Mouse (Mus musculus) midbrain, embryonic 12.5 days (tissue): ENCODE measurements around the gene Tshz2. TPM values are rescaled to one million over a fixed set of nuclear protein-coding genes. Genes with fewer than 3 reads are reported as not detected.

Experiments used
- ATAC-seq: fragments of 200-750 bp; cut with Nextera tagmentation; 2 replicates; pipeline ENCODE4 v1.8.0; 2017; ENCODE audit warnings: low read depth, moderate TSS enrichment, moderate library complexity; ENCODE audit not compliant: low FRiP score
- H3K27ac ChIP-seq: fragments of 300-500 bp; sonication (generic); replicated peaks from 2 replicates; pipeline ENCODE4 v1.5.1; 2016; ENCODE audit warnings: mild to moderate bottlenecking
- H3K27me3 ChIP-seq: fragments of 300-500 bp; sonication (generic); 2 replicates; pipeline ENCODE4 v1.6.1; 2016; ENCODE audit warnings: mild to moderate bottlenecking
- H3K36me3 ChIP-seq: fragments of 300-500 bp; sonication (generic); 2 replicates; pipeline ENCODE4 v1.6.1; 2016
- H3K4me1 ChIP-seq: fragments of 300-500 bp; sonication (generic); 2 replicates; pipeline ENCODE4 v1.6.1; 2016
- H3K4me2 ChIP-seq: fragments of 300-500 bp; sonication (generic); replicated peaks from 2 replicates; pipeline ENCODE4 v1.6.1; 2016; ENCODE audit warnings: mild to moderate bottlenecking, moderate library complexity
- H3K4me3 ChIP-seq: fragments of 300-500 bp; sonication (generic); 2 replicates; pipeline ENCODE4 v1.5.1; 2016; ENCODE audit warnings: mild to moderate bottlenecking
- H3K9ac ChIP-seq: fragments of 300-500 bp; sonication (generic); replicated peaks from 2 replicates; pipeline ENCODE4 v1.6.1; 2016; ENCODE audit warnings: mild to moderate bottlenecking, moderate library complexity
- H3K9me3 ChIP-seq: fragments of 300-500 bp; sonication (generic); 2 replicates; pipeline ENCODE4 v1.6.1; 2016; ENCODE audit warnings: mild to moderate bottlenecking
- WGBS: fragments of 180-500 bp; shearing (Covaris S2); methylation state at CpG from one replicate; pipeline ENCODE4 v1.1.7; 2016; 5-methylcytosine and 5-hydroxymethylcytosine counted together
- polyA plus RNA-seq: library from polyadenylated mRNA; unstranded; fragments of >200 nt; fragmentation: Nextera tagmentation; extraction: Ambion mirVana; gene quantifications from 2 replicates; pipeline ENCODE4 v1.2.1, GENCODE M21; 2016

Tshz2 gene
- polyA plus RNA-seq, 1 experiment from 2014 or later = 6.0 TPM

GRCm38 (mm10) chr2:170050651-170051050 lies 417.8 kb downstream of the Tshz2 start:
- no peak overlapping the region for H3K9ac ChIP-seq

DNA sequence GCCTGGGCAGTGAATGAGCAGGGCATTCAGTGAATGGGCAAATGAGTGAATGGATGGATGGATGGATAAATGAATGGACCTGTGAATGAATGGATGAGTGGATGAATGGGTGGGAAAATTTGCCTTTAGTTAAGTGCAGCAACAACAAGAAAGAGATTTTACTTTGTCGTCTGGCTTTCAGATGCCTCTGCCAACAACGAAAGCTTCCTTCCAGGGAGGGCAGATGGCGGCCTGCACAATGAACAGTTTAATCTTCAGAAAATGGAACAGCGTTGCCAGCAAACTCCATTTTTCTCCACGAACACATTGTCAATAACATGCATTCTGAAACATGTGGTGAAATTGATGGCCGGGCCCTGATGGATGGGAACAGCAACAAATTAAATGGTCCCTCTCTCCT lies 418.6 kb downstream of the Tshz2 start:
- H3K27ac ChIP-seq = no peak overlapping the region
- peaks cover 3% of the 10 kb centered on the region; the same call in 1 of the 2 replicates for H3K9me3 ChIP-seq
- WGBS = 65% methylated on average over 6 of the region's 6 CpGs
- no peak overlapping the region for H3K4me3 ChIP-seq
- ATAC-seq = no peak
- no peak overlapping the region for H3K9ac ChIP-seq
- H3K27me3 ChIP-seq = no peaks in the 10 kb centered on the region
- H3K4me1 ChIP-seq = no peaks in the 10 kb centered on the region; the same call in 1 of the 2 replicates
- H3K36me3 ChIP-seq = no peaks in the 10 kb centered on the region
- H3K4me2 ChIP-seq = no peak overlapping the region

More at GRCm38 (mm10) chr2:170050651-170051050, 417.8 kb downstream of the Tshz2 start:
- H3K9me3 ChIP-seq = peaks cover 7% of the 10 kb centered on the region; the same call in 1 of the 2 replicates
- no peak for ATAC-seq
- 37% methylated on average over 5 of the region's 5 CpGs for WGBS
- H3K4me3 ChIP-seq = no peak overlapping the region
- H3K36me3 ChIP-seq = no peaks in the 10 kb centered on the region
- H3K27ac ChIP-seq = no peak overlapping the region
- no peaks in the 10 kb centered on the region; the same call in 1 of the 2 replicates for H3K4me1 ChIP-seq
- no peak overlapping the region for H3K4me2 ChIP-seq
- H3K27me3 ChIP-seq = no peaks in the 10 kb centered on the region

DNA sequence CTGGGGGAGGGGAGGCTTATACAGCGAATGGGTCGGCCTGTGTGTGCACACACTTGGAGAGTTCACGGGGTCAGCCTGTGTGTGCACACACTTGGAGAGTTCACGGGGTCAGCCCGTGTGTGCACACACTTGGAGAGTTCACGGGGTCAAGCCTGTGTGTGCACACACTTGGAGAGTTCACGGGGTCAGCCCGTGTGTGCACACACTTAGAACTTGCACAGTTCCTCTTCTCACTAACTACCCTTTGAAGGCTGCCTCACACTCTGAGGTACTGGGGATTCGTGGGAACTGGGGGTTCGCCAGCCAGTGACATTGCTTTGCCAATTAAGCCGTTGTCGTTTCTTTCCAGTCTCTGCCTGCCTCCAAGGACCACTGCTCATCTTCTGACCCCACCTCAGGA lies 422.1 kb downstream of the Tshz2 start:
- Histone ChIP-seq H3K36me3 (no peaks in the 10 kb centered on the region), H3K27me3 (no peaks in the 10 kb centered on the region), H3K9ac (no peak overlapping the region), H3K4me3 (no peak overlapping the region), H3K4me1 (no peaks in the 10 kb centered on the region; the same call in 1 of the 2 replicates), H3K9me3 (no peaks in the 10 kb centered on the region), H3K27ac (no peak overlapping the region), H3K4me2 (no peak overlapping the region)
- 77% methylated on average over 12 of the region's 12 CpGs for WGBS
- no peak for ATAC-seq

DNA sequence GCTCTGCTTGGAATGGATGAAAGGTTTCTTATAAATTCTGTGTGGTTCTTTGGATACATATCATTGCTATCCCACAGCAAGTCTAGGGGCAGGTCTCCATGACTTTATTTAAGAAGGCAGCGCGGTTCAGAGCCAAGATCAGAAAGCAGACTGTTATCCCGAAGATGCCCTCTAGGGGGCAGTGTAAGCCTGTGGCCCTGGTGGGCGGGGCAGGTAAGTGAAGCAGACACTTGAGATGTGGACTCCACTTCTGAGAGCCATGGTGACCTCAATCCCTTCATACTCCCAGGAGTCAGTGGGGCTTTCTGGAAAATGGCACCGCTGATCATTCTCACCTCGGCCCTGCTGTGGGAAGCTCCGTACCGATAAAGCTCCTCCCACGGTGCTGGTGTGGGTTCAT lies 422.6 kb downstream of the Tshz2 start:
- Histone ChIP-seq H3K27ac (no peak overlapping the region), H3K9ac (no peak overlapping the region), H3K4me2 (no peak overlapping the region), H3K4me1 (no peaks in the 10 kb centered on the region; the same call in 1 of the 2 replicates), H3K4me3 (no peak overlapping the region), H3K9me3 (no peaks in the 10 kb centered on the region), H3K36me3 (no peaks in the 10 kb centered on the region), H3K27me3 (no peaks in the 10 kb centered on the region)
- ATAC-seq = no peak; the same call in 1 of the 2 replicates
- 40% methylated on average over 9 of the region's 9 CpGs for WGBS

GRCm38 (mm10) chr2:170058774-170059173 lies 426.0 kb downstream of the Tshz2 start:
- H3K4me2 ChIP-seq = no peak overlapping the region
- H3K27ac ChIP-seq = no peak overlapping the region
- WGBS = 93% methylated on average over 14 of the region's 14 CpGs
- no peak overlapping the region for H3K9ac ChIP-seq
- ATAC-seq = no peak
- no peaks in the 10 kb centered on the region for H3K27me3 ChIP-seq
- no peak overlapping the region for H3K4me3 ChIP-seq
- H3K4me1 ChIP-seq = no peaks in the 10 kb centered on the region
- H3K9me3 ChIP-seq = no peaks in the 10 kb centered on the region
- H3K36me3 ChIP-seq = no peaks in the 10 kb centered on the region

- Histone ChIP-seq H3K4me2 (no peak overlapping the region), H3K9ac (no peak overlapping the region), H3K27me3 (no peaks in the 10 kb centered on the region), H3K4me1 (no peaks in the 10 kb centered on the region), H3K36me3 (no peaks in the 10 kb centered on the region), H3K4me3 (no peak overlapping the region), H3K9me3 (no peaks in the 10 kb centered on the region), H3K27ac (no peak overlapping the region)
- 65% methylated on average over 4 of the region's 4 CpGs for WGBS
- no peak for ATAC-seq
Measured at GRCm38 (mm10) chr2:170060066-170060465, 427.3 kb downstream of the Tshz2 start.

DNA sequence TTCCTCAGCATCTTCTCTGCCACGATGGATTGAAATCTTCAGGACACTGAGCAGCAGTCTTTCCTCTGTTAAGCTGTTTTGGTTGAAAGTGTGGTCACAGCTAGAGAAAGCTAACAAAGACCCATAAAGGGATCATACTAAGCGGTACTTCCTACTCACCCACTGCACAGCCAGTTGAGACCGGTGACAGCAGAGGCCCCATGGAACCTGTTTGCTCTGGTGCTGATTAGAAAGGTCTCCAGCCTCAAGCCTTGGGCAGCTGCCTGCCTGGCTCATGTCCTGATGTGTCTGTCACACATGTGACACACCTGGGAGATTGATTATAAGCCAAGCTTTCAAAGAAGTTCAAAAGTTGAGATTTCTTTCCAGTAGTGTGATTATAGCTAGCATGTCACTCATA lies 429.6 kb downstream of the Tshz2 start:
- no peak for ATAC-seq
- Histone ChIP-seq H3K36me3 (no peaks in the 10 kb centered on the region), H3K4me1 (no peaks in the 10 kb centered on the region), H3K9me3 (no peaks in the 10 kb centered on the region), H3K4me3 (no peak overlapping the region), H3K9ac (no peak overlapping the region), H3K4me2 (no peak overlapping the region), H3K27me3 (no peaks in the 10 kb centered on the region), H3K27ac (no peak overlapping the region)
- WGBS = 81% methylated on average over 3 of the region's 3 CpGs

DNA sequence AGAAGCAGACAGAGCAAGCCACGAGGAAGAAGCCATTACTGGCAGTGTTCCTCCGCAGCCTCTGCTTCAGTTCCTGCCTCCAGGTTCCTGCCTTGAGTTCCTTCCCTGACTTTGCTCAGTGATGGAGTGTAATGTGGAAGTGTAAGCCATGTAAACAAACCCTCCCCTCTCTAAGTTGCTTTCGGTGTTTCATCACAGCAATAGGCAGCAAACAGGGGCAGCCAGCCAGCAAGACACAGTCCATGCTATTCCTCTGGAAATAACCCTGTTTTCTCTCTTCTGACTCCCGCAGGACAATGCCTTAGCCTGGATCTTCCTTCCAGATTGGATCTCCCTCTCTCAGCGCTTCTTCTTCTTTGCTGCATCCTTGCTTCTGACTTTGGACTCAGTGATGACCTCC lies 437.2 kb downstream of the Tshz2 start:
- Histone ChIP-seq H3K9ac (no peak overlapping the region), H3K4me1 (peaks cover 3% of the 10 kb centered on the region; the same call in 1 of the 2 replicates), H3K4me2 (no peak overlapping the region), H3K9me3 (no peaks in the 10 kb centered on the region), H3K36me3 (no peaks in the 10 kb centered on the region), H3K4me3 (no peak overlapping the region), H3K27ac (no peak overlapping the region), H3K27me3 (no peaks in the 10 kb centered on the region)
- 87% methylated on average over 5 of the region's 5 CpGs for WGBS
- ATAC-seq = no peak

- Histone ChIP-seq H3K9me3 (no peaks in the 10 kb centered on the region), H3K4me1 (peaks cover 3% of the 10 kb centered on the region; the same call in 1 of the 2 replicates), H3K4me2 (no peak overlapping the region), H3K36me3 (no peaks in the 10 kb centered on the region), H3K27me3 (no peaks in the 10 kb centered on the region), H3K27ac (no peak overlapping the region), H3K9ac (no peak overlapping the region), H3K4me3 (no peak overlapping the region)
- no peak for ATAC-seq
- 72% methylated on average over 15 of the region's 15 CpGs for WGBS
Measured at GRCm38 (mm10) chr2:170070641-170071241, 437.9 kb downstream of the Tshz2 start.

DNA sequence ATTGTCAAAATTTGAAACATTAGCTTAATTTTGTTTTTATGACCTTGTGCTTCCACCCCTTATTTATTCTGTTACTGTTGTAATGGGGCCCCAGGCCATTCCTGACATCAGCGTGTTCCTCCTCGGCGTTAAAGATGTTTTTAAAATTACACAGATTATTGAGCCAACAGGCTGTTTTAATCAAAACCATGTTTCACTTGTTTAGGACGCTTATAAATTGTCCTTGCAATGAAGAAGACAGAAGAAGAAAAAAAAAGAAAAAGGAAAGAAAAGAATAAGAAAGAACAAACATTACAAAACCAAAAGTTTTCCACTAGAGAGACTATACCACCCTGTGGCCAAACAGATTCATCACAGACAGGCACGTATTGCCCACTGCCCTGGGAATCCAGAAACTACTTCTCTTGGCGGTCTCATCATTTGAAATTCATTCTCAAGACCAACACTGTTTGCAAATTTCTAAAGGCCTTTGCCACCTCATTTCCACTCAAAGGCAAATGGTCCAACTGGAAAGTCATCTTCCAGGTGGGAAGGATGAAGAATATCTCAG lies 444.2 kb downstream of the Tshz2 start:
- H3K36me3 ChIP-seq = no peaks in the 10 kb centered on the region
- no peak for ATAC-seq
- H3K4me2 ChIP-seq = no peak overlapping the region
- no peak overlapping the region for H3K4me3 ChIP-seq
- no peaks in the 10 kb centered on the region for H3K9me3 ChIP-seq
- no peaks in the 10 kb centered on the region for H3K27me3 ChIP-seq
- H3K9ac ChIP-seq = no peak overlapping the region
- H3K27ac ChIP-seq = no peak overlapping the region
- 79% methylated on average over 6 of the region's 6 CpGs for WGBS
- peaks cover 3% of the 10 kb centered on the region; the same call in 1 of the 2 replicates for H3K4me1 ChIP-seq

GRCm38 (mm10) chr2:170078041-170078440 lies 445.2 kb downstream of the Tshz2 start:
- ATAC-seq = no peak
- H3K4me2 ChIP-seq = no peak overlapping the region
- no peak overlapping the region for H3K27ac ChIP-seq
- no peaks in the 10 kb centered on the region for H3K36me3 ChIP-seq
- H3K4me3 ChIP-seq = no peak overlapping the region
- WGBS = 91% methylated on average over 10 of the region's 10 CpGs
- no peaks in the 10 kb centered on the region for H3K4me1 ChIP-seq
- H3K27me3 ChIP-seq = no peaks in the 10 kb centered on the region
- H3K9me3 ChIP-seq = no peaks in the 10 kb centered on the region
- H3K9ac ChIP-seq = no peak overlapping the region

DNA sequence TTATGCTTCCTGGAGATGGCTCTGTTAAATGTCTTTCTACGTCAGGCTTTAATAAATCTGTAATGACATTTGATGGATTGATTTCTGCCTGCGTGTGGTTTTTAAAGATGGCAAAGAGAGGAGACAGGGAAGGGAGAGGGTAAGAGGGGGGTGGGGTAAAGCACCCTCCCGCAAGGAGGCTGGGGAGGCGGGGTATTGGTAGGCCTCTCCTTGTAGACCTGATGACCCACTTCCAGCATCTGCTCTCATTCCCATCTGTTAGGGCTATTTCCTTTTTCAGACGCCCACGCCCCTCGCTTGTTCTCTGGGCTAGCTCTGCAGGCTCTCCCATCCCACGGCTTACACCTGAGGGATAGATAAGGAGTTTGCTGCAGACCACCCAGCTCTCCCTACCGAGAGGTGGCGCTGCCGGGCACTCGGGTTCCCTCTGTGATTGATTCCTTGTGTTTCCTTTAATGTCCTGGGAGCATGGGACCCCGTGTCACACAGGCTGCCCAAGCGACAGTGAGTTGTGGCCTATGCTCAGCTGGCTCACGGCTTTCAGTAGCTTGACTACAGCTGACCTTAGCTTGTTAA lies 445.7 kb downstream of the Tshz2 start:
- H3K9ac ChIP-seq = no peak overlapping the region
- no peaks in the 10 kb centered on the region for H3K9me3 ChIP-seq
- H3K36me3 ChIP-seq = no peaks in the 10 kb centered on the region
- no peak for ATAC-seq
- H3K27me3 ChIP-seq = no peaks in the 10 kb centered on the region
- no peak overlapping the region for H3K4me3 ChIP-seq
- no peaks in the 10 kb centered on the region for H3K4me1 ChIP-seq
- H3K4me2 ChIP-seq = no peak overlapping the region
- H3K27ac ChIP-seq = no peak overlapping the region
- 64% methylated on average over 15 of the region's 15 CpGs for WGBS
